Mouse (Mus musculus) limb, embryonic 12.5 days (tissue): Measurements from ENCODE around the gene Cebpa. TPM values are rescaled to one million over a fixed set of nuclear protein-coding genes. Genes with fewer than 3 reads are reported as not detected.

ENCODE experiments used
- ATAC-seq: fragments of 200-750 bp; cut with Nextera tagmentation; 2 replicates; pipeline ENCODE4 v1.8.0; 2017; ENCODE audit warnings: low read depth, moderate TSS enrichment; ENCODE audit not compliant: insufficient number of reproducible peaks, insufficient read depth, low FRiP score, low TSS enrichment
- H3K27ac ChIP-seq: fragments of 300-500 bp; sonication (generic); 2 replicates; pipeline ENCODE4 v1.5.1; 2016; ENCODE audit warnings: mild to moderate bottlenecking, moderate library complexity
- H3K27me3 ChIP-seq: fragments of 300-500 bp; sonication (generic); 2 replicates; pipeline ENCODE4 v1.6.1; 2016; ENCODE audit warnings: mild to moderate bottlenecking, moderate library complexity
- H3K36me3 ChIP-seq: fragments of 300-500 bp; sonication (generic); 2 replicates; pipeline ENCODE4 v1.6.1; 2016; ENCODE audit warnings: mild to moderate bottlenecking, moderate library complexity
- H3K4me1 ChIP-seq: fragments of 300-500 bp; sonication (generic); replicated peaks from 2 replicates; pipeline ENCODE4 v1.6.1; 2016
- H3K4me2 ChIP-seq: fragments of 300-500 bp; sonication (generic); 2 replicates; pipeline ENCODE4 v1.6.1; 2016; ENCODE audit warnings: mild to moderate bottlenecking, moderate library complexity
- H3K4me3 ChIP-seq: fragments of 300-500 bp; sonication (generic); replicated peaks from 2 replicates; pipeline ENCODE4 v1.5.1; 2016; ENCODE audit warnings: mild to moderate bottlenecking
- H3K9ac ChIP-seq: fragments of 300-500 bp; sonication (generic); replicated peaks from 2 replicates; pipeline ENCODE4 v1.6.1; 2016; ENCODE audit warnings: mild to moderate bottlenecking, moderate library complexity
- H3K9me3 ChIP-seq: fragments of 300-500 bp; sonication (generic); 2 replicates; pipeline ENCODE4 v1.6.1; 2016; ENCODE audit warnings: mild to moderate bottlenecking, moderate library complexity
- WGBS: fragments of 180-500 bp; shearing (Covaris S2); methylation state at CpG from one replicate; pipeline ENCODE4 v1.1.7; 2016; 5-methylcytosine and 5-hydroxymethylcytosine counted together
- microRNA-seq: library from miRNA; unstranded; fragments of <30 nt; microRNA quantifications from one replicate; pipeline ENCODE4, GENCODE M21; 2017
- polyA plus RNA-seq: library from polyadenylated mRNA; unstranded; fragments of >200 nt; fragmentation: Nextera tagmentation; extraction: Ambion mirVana; gene quantifications from 2 replicates; pipeline ENCODE4 v1.2.1, GENCODE M21; 2016

Gene Cebpa
- polyA plus RNA-seq, 1 experiment from 2014 or later, result 1.8 TPM

DNA sequence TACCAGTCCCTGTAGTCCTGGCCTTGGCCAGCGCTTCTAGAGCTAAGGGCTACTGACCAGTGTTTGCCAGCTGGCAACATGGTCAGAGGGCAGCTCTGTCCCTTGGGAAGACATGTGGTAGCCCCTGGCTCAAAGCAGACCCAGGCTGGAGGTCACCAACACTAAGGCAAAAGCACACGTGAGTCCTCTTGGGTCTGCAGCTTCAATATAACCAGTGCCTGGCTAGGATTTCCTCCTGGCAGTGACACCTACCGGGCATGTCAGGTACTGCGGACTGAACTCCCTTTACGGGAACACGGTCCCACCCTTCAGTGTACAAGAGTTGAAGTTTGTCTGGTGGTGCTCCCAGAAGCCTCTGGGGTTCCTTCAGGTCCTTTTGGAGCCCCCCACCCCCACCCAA is 50.2 kb downstream of the Cebpa start:
- 14% methylated on average over 6 of the region's 6 CpGs for whole genome bisulfite sequencing
- ATAC-seq, result no peak
- no peak overlapping the region for H3K27ac ChIP-seq

More for the DNA sequence above, 50.2 kb downstream of the Cebpa start:
- Histone ChIP-seq H3K4me1 (peaks cover 6% of the 10 kb centered on the region; the same call in 1 of the 2 replicates), H3K9me3 (no peaks in the 10 kb centered on the region), H3K9ac (no peak overlapping the region), H3K4me2 (no peak overlapping the region), H3K4me3 (no peak overlapping the region), H3K36me3 (no peaks in the 10 kb centered on the region), H3K27me3 (peaks cover 36% of the 10 kb centered on the region)

Small RNA genes lying within 50 kb of the gene (microRNA-seq; reads per million reads assigned to microRNA genes)
- gene Gm25033, result not detected

Other genes with a start within 250 kb of the Cebpa start
- 65.3 and 65.6 TPM in 2 replicates for gene Pepd, start 206.9 kb upstream of the Cebpa start, polyA plus RNA-seq
- gene Cebpg, start 62.7 kb upstream of the Cebpa start, polyA plus RNA-seq, result 55.5 and 58.0 TPM in 2 replicates
- gene Slc7a10, start 67.1 kb downstream of the Cebpa start, polyA plus RNA-seq, result 0.38 and 0.64 TPM in 2 replicates
- 8.1 and 9.1 TPM in 2 replicates for gene Lrp3, start 96.2 kb downstream of the Cebpa start, polyA plus RNA-seq
- 18.7 and 18.9 TPM in 2 replicates for gene Gpatch1, start 199.1 kb downstream of the Cebpa start, polyA plus RNA-seq
- 2.5 and 2.7 TPM in 2 replicates for gene Rhpn2, start 214.9 kb downstream of the Cebpa start, polyA plus RNA-seq